Mouse (Mus musculus) right cerebral cortex, postnatal 25 days (tissue): ENCODE data around the gene Capn8.

ENCODE experiments used
- DNase-seq: peaks from one replicate; pipeline ENCODE4 v3.0.0; 2022

The Capn8 gene

GRCm38 (mm10) chr1:182564408-182565120 is at the start of gene Capn8:
Capn8 (plus strand) TSS chr1:182565007.
- DNase-seq: no peak

DNA sequence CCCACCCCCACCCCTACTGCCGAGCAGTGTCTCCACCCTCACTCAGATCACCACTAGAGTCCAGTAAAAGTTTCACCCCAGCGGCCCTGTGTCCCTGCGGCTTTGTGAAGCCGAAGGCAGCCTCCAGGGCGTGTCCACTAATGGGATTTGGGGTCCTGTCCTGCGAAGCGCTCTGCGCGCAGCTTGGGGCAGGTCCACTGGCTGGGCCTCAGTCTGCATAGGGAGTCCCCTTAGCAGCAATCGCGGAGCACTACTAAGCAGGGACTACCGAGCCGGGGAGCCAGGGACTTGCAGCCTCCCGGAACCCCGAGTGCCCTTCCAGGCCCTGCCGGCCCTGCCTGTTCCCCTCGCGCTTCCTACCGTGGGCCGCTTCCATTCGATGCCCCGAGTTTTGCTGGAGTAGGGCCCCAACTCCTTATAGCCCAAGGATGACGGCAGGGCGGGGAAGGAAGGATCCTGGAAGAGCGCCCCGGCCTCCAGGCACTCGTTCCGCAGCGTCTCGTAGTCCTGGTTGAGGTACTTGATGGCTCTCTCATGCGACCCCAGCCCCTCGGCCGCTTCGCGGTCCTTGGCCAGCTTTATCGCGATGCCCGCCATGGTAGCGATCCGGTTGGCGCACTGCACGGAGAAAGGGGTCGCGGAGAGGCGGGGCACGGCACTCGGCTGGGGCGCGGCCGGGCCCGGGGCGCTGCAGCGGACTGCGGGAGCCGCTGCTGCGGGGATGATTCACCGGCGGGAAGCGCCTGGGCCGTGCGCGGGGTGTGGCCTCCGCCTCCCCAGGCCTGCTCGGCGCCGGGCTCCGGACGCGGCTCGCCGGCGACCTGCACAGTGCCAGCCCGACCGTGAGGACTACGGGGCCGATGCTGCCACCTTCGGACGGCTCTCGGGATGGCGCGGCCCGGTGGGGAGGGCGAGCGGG is 47.8 kb upstream of the Capn8 start, which contains the start of gene Capn2:
Capn2 (minus strand) TSS at position 851 of the 919 bp plus-strand sequence.
- DNase-seq: peak; percentile 85

DNA sequence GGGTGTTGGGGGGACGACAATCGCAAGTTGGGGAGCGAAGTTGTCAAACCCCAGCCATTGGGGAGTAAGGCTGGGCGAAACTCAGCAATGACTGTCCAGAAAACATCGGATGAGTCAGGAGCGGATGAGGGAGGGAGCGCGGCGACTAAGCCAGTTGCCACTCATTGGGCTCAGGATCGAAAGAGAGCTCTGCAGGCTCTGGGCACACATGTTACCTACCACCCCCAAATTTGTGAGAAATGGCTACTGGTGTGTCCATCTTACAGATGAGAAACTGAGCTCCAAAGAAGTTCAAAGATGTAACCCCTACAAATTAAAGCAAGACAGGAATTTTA is 47.2 kb upstream of the Capn8 start:
- DNase-seq: no peak

GRCm38 (mm10) chr1:182518143-182518680 is 46.6 kb upstream of the Capn8 start:
- DNase-seq: no peak

GRCm38 (mm10) chr1:182518811-182519210 is 46.0 kb upstream of the Capn8 start:
- no peak for DNase-seq

GRCm38 (mm10) chr1:182519341-182519740 is 45.5 kb upstream of the Capn8 start:
- no peak for DNase-seq

- DNase-seq: no peak
Measured at GRCm38 (mm10) chr1:182520091-182520937, 44.5 kb upstream of the Capn8 start.

DNA sequence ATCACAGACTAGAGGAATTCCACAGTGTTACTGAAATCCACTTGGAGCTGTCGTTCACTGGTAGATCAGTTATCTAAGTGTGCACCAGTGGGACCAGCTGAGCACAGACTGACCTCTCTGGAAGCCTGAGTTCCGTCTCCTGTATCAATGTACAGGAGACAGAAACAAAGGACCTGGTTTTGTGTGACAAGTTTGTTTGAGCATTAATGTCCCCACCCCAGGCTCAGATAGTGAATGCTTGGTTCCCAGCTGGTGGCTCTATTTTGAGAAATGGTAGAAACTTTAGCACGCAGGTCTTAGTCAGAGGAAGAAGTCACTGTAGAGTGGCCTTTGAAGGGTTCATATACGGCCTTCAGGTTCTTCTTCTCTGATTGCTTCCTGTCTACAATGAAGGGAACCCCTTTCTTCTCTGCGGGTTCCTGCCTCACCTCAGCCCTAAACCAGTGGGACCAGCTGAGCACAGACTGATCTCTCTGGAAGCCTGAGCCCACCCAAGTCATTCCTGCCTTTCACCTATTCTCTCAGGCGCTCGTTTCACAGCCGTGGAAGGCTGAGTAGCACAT is 43.8 kb upstream of the Capn8 start:
- no peak for DNase-seq

- no peak for DNase-seq
Measured at GRCm38 (mm10) chr1:182522961-182523360, 41.8 kb upstream of the Capn8 start.

DNA sequence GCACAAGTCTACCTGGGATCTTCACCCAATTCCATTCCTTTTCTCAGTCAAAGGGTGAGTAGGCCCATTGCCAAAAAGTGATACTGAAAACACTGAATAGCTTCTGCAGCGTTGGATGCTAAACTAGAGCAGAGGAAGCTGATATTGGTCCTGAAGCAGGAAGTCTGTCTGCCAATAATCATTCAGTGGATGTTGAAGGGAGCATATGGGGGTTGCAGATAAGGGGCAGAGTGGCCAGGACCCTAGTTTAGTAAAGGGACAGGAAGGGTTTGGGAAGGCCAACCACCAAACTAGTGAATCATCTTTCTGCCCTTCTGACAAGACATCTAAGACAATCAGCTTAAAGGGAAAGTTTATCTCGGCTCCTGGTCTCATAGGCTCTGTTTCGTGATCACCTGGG is 41.1 kb upstream of the Capn8 start:
- no peak for DNase-seq

DNA sequence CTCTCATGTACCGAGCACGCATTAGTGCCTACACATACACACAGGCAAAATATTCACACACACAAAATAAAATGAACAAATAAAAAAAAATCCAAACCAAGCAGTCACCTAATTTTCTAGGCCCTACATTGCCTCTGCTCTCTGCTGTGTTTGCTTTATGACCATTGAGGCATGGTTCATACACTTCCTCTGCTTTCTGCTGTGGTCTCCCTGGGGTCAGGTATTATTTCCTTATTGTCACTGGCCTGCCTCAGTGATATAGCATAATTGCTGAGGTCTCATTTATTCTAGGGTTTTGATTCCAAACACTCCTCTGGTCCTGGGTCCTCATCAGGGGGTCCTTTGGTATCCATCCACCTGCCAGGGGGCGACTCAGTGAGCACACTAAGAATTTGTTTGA is 39.2 kb upstream of the Capn8 start:
- no peak for DNase-seq

GRCm38 (mm10) chr1:182527261-182527766 is 37.5 kb upstream of the Capn8 start:
- no peak for DNase-seq

DNA sequence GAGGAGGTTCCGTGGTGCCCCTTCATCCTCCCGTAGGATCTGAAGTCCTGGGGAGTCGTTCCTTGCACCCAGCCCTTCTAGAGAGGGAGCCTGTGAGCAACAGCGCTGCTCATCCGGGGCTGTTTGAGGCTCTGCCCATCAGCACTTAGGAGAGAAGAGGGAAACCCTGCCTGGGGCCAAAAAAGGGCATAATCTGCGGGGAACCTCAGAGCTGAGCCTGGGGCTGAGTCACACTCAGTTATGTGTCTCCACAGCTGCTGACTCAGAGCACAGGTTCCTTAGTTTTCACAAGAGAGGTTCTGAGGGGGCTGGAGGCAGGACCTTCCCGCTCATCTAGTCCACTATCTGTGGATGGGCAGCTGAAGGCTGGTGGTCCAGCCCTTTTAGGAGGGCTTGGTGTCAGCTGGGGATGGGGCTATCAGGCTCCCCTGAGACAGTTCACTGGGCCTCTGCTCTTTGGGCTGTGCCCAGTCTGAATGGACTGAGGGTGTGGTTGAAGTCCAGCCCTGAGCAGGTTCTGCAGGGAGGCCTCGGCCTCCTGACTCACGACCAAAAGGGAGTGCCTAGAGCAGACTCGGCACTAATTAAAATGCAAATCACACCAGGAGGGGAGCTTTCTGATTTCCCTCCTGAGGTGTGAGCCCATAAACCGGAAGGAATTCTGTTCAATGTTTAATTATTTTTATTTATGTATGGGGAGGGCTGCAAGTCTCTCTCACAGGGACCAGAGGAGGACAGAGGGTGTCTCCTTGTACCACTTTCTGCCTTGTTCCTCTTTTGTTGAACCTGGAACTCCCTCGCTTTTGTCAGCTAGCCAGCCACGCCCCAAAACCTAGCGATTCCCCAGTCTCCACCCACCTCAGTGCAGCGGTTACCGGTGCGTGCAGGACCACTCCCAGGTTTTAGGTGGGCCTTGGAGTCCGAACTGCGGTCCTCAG is 36.6 kb upstream of the Capn8 start:
- no peak for DNase-seq

GRCm38 (mm10) chr1:182533583-182533982 is 31.2 kb upstream of the Capn8 start:
- DNase-seq: no peak

- no peak for DNase-seq
Measured at GRCm38 (mm10) chr1:182535080-182535481, 29.7 kb upstream of the Capn8 start.

GRCm38 (mm10) chr1:182539023-182539940 is 25.5 kb upstream of the Capn8 start:
- peak; percentile 67 for DNase-seq

DNA sequence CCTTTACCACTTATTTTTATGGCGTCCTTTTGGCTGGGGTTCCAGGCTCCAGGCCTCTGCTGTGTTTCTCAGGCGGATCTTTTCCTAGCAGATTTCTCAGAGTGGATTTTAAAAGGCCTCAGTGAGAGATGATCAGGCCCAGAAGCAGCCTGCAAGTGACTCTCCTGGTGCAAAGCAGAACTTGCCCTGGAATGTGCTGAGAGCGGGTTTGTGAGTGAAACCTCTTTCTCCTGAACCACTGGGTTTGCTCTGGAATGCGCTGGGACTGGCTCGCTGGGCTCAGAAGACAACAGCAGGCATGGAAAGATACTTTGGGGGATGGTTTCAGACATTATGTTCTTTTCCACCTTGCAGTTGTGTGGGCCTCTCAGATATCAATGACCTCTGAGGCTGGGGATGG is 22.7 kb upstream of the Capn8 start:
- DNase-seq: no peak

DNA sequence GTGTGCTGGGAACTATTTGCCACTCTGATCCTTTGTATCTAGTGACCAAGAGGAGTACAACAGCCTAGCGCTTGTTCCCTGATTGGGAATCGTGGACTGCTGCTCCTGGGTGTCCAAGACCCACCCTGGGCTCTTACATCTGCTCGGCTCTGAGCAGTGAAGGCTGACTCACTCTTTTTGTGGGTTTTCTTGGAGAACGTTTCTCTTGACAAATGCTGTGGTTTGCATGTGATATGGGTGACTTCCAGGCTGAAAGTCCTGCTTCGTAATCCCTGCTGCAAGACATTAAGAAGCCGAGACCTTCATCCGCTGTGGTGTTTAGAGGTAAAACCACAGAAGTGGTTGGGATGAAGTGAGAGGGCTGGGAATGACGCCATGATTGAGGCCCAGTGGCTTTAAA is 21.7 kb upstream of the Capn8 start:
- DNase-seq: no peak

DNA sequence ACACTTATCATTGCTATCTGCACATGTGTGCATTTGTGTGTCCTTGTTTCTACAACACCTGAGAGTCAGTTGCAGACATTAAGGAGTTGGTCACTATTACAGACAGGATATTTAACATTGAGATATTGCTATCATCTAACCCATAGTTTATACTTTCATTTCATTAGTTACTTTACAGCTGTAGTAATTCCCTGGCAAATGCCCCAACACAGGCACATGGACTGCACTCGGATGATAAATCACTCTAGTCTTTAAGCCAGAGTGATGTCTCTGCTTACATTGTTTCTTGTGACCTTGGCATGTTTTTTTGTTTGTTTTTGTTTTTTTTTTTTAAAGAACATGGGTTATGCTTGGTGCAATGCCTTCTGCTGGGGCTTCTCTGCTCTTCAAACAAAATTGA is 20.9 kb upstream of the Capn8 start:
- DNase-seq: no peak

DNA sequence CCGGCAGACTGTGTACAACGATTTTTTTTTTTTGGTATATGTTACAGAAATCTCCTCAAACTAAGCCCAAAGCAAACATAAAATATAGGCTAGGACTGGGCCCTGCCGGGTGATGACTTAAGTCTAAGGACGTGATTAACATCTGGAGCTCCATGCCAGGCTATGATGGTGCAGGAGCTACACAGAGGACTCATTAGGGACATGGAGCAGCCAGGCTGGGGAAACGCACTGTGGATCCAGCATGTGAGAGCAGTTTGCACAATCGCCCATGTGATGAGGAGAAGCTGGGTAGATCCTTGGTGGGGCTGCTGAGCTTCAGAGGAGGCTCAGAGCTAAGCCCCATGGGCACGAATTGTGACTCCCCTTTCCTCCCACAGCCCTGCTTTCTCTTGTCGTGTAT is 14.0 kb upstream of the Capn8 start:
- DNase-seq: no peak
